Mouse (Mus musculus) telencephalon, adult 2 months (tissue): Measurements from ENCODE around the gene Kcnj6.
A peak's percentile ranks its signal among the peaks of the same experiment; 100 is the strongest.

Experiments used
- DNase-seq: peaks from one replicate; pipeline ENCODE4 v3.0.0-alpha.2; 2011; ENCODE audit warnings: low read depth, low spot score

The Kcnj6 gene

DNA sequence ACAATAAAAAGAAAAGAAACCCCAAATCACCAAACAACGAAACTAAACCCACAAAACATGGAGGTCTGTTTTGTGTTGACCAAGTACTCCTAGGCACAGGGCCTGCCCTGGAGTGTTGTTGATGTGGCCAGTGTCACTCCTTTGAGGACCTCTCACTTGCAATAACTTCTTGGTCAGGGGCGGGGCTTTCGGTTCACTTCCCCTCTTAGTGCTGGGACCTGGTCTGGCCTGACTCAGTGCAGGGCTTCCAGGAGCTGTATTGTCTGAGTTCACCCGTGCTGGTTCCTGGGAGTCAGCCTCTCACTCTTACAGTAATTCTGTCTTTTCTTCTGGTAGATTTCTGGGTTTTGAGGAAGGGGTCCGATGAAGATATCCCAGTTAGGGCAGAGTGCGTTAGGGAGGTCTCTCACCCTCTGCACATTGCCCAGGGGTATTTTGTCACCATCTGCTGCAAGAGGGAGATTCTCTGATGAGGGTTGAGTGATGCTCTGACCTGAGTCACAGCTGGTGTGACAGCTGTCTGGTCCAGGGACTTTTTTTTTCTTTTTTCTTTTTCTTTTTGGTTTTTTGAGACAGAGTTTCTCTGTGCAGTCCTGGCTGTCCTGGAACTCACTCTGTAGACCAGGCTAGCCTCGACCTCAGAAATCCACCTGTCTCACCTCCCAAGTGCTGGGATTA lies 276.9 kb downstream of the Kcnj6 start:
- DNase-seq, result no peak

DNA sequence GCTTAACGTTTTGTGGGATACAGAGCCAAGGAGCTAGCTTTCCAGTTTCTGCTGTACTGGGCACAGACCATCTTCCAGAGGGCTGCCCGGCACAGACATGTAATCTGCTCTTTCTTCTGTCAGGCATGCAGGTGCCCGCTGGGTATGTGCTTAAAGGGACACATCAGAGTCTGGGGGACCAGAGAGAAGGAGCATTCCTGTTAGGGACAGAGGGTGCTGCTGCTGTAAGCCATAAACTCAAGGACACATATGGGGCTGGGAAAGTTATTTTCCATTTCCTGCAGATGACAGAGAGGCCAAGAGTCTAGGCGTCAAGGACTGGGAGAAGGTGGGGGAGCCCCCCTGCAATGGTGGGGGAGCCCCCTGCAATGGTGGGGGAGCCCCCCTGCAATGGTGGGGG lies 278.0 kb downstream of the Kcnj6 start:
- DNase-seq, result no peak

- peak; percentile 46 for DNase-seq
Observed at GRCm38 (mm10) chr16:94718919-94719318, 278.6 kb downstream of the Kcnj6 start.

DNA sequence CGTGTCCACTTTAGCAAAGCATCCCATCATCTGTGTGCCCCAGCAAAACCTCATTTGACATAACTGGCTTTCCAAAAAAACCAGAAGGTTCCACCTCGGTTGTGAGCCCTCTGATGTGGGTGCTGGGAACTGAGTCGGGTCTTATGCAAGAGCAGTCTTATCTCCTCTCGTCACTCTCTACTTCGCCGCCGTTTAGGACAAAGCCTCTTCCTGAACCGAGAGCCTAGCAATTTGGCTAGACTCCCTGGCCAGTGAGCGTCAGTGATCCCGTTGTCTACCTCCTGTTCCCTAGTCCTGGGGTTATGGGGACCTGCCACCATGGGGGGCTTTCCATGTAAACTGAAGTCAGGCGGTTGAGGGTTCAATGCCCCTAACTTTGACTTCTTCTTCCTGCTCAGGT lies 280.4 kb downstream of the Kcnj6 start:
- no peak for DNase-seq

DNA sequence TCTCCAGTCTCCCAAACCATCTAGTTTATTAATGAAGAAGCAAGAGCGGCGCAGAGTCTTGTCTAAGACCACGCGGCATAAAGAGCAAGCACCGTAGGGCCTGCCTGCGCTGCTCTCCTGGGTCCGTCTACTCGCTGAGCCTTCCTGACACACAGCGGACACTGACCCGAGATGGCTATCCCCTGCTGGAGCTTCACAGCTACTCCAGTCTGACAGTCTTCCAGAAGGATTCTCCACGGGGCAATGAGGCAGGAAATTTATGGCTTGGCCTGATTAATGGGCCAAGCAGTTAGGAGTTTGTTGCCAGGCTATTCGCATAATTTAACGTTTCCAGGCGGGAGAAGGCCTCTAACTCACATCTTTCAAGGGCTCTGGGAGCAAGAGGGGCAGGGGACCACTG lies 283.0 kb downstream of the Kcnj6 start:
- DNase-seq, result no peak

- peak; percentile 45 for DNase-seq
Observed at GRCm38 (mm10) chr16:94713480-94714094, 283.9 kb downstream of the Kcnj6 start.

GRCm38 (mm10) chr16:94701971-94702370 lies 295.5 kb downstream of the Kcnj6 start:
- DNase-seq, result no peak

DNA sequence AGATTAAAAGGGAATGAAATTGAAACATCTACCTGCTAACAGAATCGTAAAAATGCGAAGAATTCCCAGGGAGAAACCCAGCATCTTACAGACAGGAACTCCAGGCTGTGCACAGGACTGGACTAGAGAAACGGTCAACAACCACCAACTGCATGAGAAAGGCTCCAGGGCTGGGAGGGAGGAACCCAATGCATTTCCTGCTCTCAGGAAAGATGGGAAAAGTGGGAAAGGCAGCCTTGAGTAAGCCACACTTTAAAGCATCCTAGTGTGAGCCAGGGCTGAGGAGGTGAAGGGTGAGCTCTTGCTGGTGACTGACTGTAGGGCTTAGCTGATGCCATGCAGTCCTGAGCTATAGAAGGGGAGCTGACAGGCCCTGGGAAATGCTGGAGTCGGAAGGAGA lies 296.4 kb downstream of the Kcnj6 start:
- no peak for DNase-seq
